Mouse (Mus musculus) MEL (cell line): ENCODE data around the gene Dis3l2. TPM values are rescaled to one million over a fixed set of nuclear protein-coding genes. Genes with fewer than 3 reads are reported as not detected.
A peak's percentile ranks its signal among the peaks of the same experiment; 100 is the strongest.

Experiments used
- DNase-seq: peaks from one replicate; pipeline ENCODE4 v3.0.0; 2011; ENCODE audit warnings: low read depth, low spot score
- H3K27ac ChIP-seq: 2 replicates; pipeline ENCODE4 v1.5.1; 2012; ENCODE audit warnings: low read depth, mild to moderate bottlenecking, control low read depth, low read length, moderate library complexity; ENCODE audit not compliant: control insufficient read depth
- H3K27me3 ChIP-seq, 2 experiments: fragments of 150-350 bp in 1 of 2; sonication (generic) in 1 of 2; 2 replicates each; pipeline ENCODE4 v1.6.1; 2012; ENCODE audit warnings: low read length in 2 of 2, mild to moderate bottlenecking in 2 of 2, improper control_type of control experiment in 1 of 2, moderate library complexity in 1 of 2; ENCODE audit not compliant: insufficient read depth in 2 of 2, control insufficient read depth in 1 of 2
- H3K36me3 ChIP-seq, 2 experiments: 2 replicates each; pipeline ENCODE4 v1.6.1; 2012 to 2014; ENCODE audit warnings: low read length in 2 of 2, improper control_type of control experiment in 1 of 2, inconsistent platforms in 1 of 2, mild to moderate bottlenecking in 1 of 2; ENCODE audit not compliant: insufficient read depth in 2 of 2, control insufficient read depth in 1 of 2
- H3K4me1 ChIP-seq, 2 experiments: fragments of 150-350 bp in 1 of 2; sonication (generic) in 1 of 2; 2 replicates each; pipeline ENCODE4 v1.6.1; 2012; ENCODE audit warnings: low read length in 2 of 2, improper control_type of control experiment in 1 of 2, mild to moderate bottlenecking in 1 of 2; ENCODE audit not compliant: insufficient read depth in 2 of 2, control insufficient read depth in 1 of 2
- H3K4me3 ChIP-seq, 2 experiments: fragments of 150-350 bp in 1 of 2; sonication (generic) in 1 of 2; 2 replicates each; pipeline ENCODE4 v1.5.1; 2012; ENCODE audit warnings: low read depth in 2 of 2, low read length in 2 of 2, mild to moderate bottlenecking in 2 of 2, moderate library complexity in 2 of 2, control low read depth in 1 of 2, improper control_type of control experiment in 1 of 2; ENCODE audit not compliant: control insufficient read depth in 1 of 2, insufficient read depth in 1 of 2
- H3K79me2 ChIP-seq: 2 replicates; pipeline ENCODE4 v1.6.1; 2012; ENCODE audit warnings: mild to moderate bottlenecking, low read length, moderate library complexity; ENCODE audit not compliant: control insufficient read depth, poor library complexity, insufficient read depth
- H3K9ac ChIP-seq: 2 replicates; pipeline ENCODE4 v1.6.1; 2012; ENCODE audit warnings: low read depth, mild to moderate bottlenecking, control low read depth, low read length, moderate library complexity; ENCODE audit not compliant: control insufficient read depth, poor library complexity, severe bottlenecking
- H3K9me3 ChIP-seq: fragments of 150-350 bp; sonication (generic); replicated peaks from 2 replicates; pipeline ENCODE4 v1.6.1; 2012; ENCODE audit warnings: mild to moderate bottlenecking, low read length, improper control_type of control experiment, moderate library complexity; ENCODE audit not compliant: insufficient read depth
- BHLHE40 ChIP-seq: IDR thresholded peaks from 2 replicates; pipeline ENCODE4 v1.6.1; 2012; ENCODE audit warnings: low read depth, mild to moderate bottlenecking, inconsistent platforms, low read length, improper control_type of control experiment, borderline replicate concordance
- CHD1 ChIP-seq: IDR thresholded peaks from 2 replicates; pipeline ENCODE4 v1.6.1; 2012; ENCODE audit warnings: low read depth, mild to moderate bottlenecking, inconsistent platforms, low read length, improper control_type of control experiment
- E2F4 ChIP-seq: IDR thresholded peaks from 2 replicates; pipeline ENCODE4 v1.6.1; 2011; ENCODE audit warnings: low read depth, low read length, improper control_type of control experiment, borderline replicate concordance
- ELF1 ChIP-seq: IDR thresholded peaks from 2 replicates; pipeline ENCODE4 v1.6.1; 2014; ENCODE audit warnings: low read depth, mild to moderate bottlenecking, inconsistent platforms, low read length, improper control_type of control experiment, moderate library complexity
- ETS1 ChIP-seq: IDR thresholded peaks from 2 replicates; pipeline ENCODE4 v1.6.1; 2012; ENCODE audit warnings: low read depth, mild to moderate bottlenecking, inconsistent platforms, low read length, improper control_type of control experiment, moderate library complexity
- GATA1 ChIP-seq: IDR thresholded peaks from 2 replicates; pipeline ENCODE4 v1.6.1; 2011; ENCODE audit warnings: low read depth, low read length, improper control_type of control experiment
- HCFC1 ChIP-seq: IDR thresholded peaks from 2 replicates; pipeline ENCODE4 v1.6.1; 2012; ENCODE audit warnings: low read depth, mild to moderate bottlenecking, inconsistent platforms, low read length, improper control_type of control experiment, moderate library complexity
- JUND ChIP-seq: IDR thresholded peaks from 2 replicates; pipeline ENCODE4 v1.6.1; 2011; ENCODE audit warnings: low read depth, mild to moderate bottlenecking, improper control_type of control experiment, low read length
- KAT2A ChIP-seq: conservative IDR thresholded peaks from 2 replicates; pipeline ENCODE4 v1.6.1; 2012; ENCODE audit warnings: low read depth, low read length, improper control_type of control experiment, inconsistent platforms
- MAZ ChIP-seq: IDR thresholded peaks from 2 replicates; pipeline ENCODE4 v1.6.1; 2012; ENCODE audit warnings: low read depth, mild to moderate bottlenecking, inconsistent platforms, low read length, improper control_type of control experiment
- MEF2A ChIP-seq: IDR thresholded peaks from 2 replicates; pipeline ENCODE4 v1.6.1; 2014; ENCODE audit warnings: low read depth, mild to moderate bottlenecking, inconsistent platforms, low read length, improper control_type of control experiment; ENCODE audit not compliant: poor library complexity, insufficient replicate concordance, severe bottlenecking; ENCODE audit errors: extremely low read depth
- MXI1 ChIP-seq: IDR thresholded peaks from 2 replicates; pipeline ENCODE4 v1.6.1; 2011; ENCODE audit warnings: mild to moderate bottlenecking, low read depth, low read length, improper control_type of control experiment
- MYB ChIP-seq: IDR thresholded peaks from 2 replicates; pipeline ENCODE4 v1.6.1; 2011; ENCODE audit warnings: mild to moderate bottlenecking, low read depth, low read length, improper control_type of control experiment
- NRF1 ChIP-seq: IDR thresholded peaks from 2 replicates; pipeline ENCODE4 v1.6.1; 2014; ENCODE audit warnings: low read depth, mild to moderate bottlenecking, inconsistent platforms, low read length, improper control_type of control experiment, moderate library complexity; ENCODE audit not compliant: poor library complexity, insufficient read depth, severe bottlenecking
- POLR2A ChIP-seq, 2 experiments: IDR thresholded peaks; 2 replicates each; pipeline ENCODE4 v1.6.1; 2011 to 2012; ENCODE audit warnings: low read length in 2 of 2, mild to moderate bottlenecking in 2 of 2, control low read depth in 1 of 2, improper control_type of control experiment in 1 of 2, low read depth in 1 of 2, moderate library complexity in 1 of 2; ENCODE audit not compliant: control insufficient read depth in 1 of 2, insufficient read depth in 1 of 2, poor library complexity in 1 of 2
- POLR2AphosphoS2 ChIP-seq: IDR thresholded peaks from 2 replicates; pipeline ENCODE4 v1.6.1; 2011; ENCODE audit warnings: low read length, improper control_type of control experiment
- POLR2AphosphoS5 ChIP-seq: IDR thresholded peaks from 2 replicates; pipeline ENCODE4 v1.6.1; 2012; ENCODE audit warnings: low read depth, borderline replicate concordance, mild to moderate bottlenecking, inconsistent platforms, low read length, moderate library complexity, mixed read lengths
- RAD21 ChIP-seq: IDR thresholded peaks from 2 replicates; pipeline ENCODE4 v1.6.1; 2011; ENCODE audit warnings: mild to moderate bottlenecking, low read depth, low read length, improper control_type of control experiment
- RCOR1 ChIP-seq: IDR thresholded peaks from 2 replicates; pipeline ENCODE4 v1.6.1; 2012; ENCODE audit warnings: low read depth, mild to moderate bottlenecking, inconsistent platforms, low read length, improper control_type of control experiment
- SIN3A ChIP-seq: IDR thresholded peaks from 2 replicates; pipeline ENCODE4 v1.6.1; 2012; ENCODE audit warnings: low read length, improper control_type of control experiment, inconsistent platforms
- SMC3 ChIP-seq: IDR thresholded peaks from 2 replicates; pipeline ENCODE4 v1.6.1; 2011; ENCODE audit warnings: low read depth, low read length, improper control_type of control experiment
- TAL1 ChIP-seq: IDR thresholded peaks from 2 replicates; pipeline ENCODE4 v1.6.1; 2012; ENCODE audit warnings: mild to moderate bottlenecking, inconsistent platforms, low read length, moderate library complexity, mixed read lengths
- TBP ChIP-seq: IDR thresholded peaks from 2 replicates; pipeline ENCODE4 v1.8.0; 2011; ENCODE audit warnings: low read depth, low read length, improper control_type of control experiment
- TCF12 ChIP-seq: IDR thresholded peaks from 2 replicates; pipeline ENCODE4 v1.6.1; 2014; ENCODE audit warnings: low read depth, mild to moderate bottlenecking, inconsistent platforms, low read length, improper control_type of control experiment, moderate library complexity
- USF1 ChIP-seq: IDR thresholded peaks from 2 replicates; pipeline ENCODE4 v1.6.1; 2014; ENCODE audit warnings: low read depth, mild to moderate bottlenecking, inconsistent platforms, low read length, improper control_type of control experiment, moderate library complexity
- USF2 ChIP-seq, 2 experiments: IDR thresholded peaks; 2 replicates each; pipeline ENCODE4 v1.6.1; 2011 to 2012; ENCODE audit warnings: improper control_type of control experiment in 2 of 2, low read length in 2 of 2, borderline replicate concordance in 1 of 2, inconsistent platforms in 1 of 2, low read depth in 1 of 2, mild to moderate bottlenecking in 1 of 2; ENCODE audit not compliant: insufficient read depth in 1 of 2
- ZC3H11A ChIP-seq: IDR thresholded peaks from 2 replicates; pipeline ENCODE4 v1.6.1; 2012; ENCODE audit warnings: low read depth, mild to moderate bottlenecking, inconsistent platforms, low read length, improper control_type of control experiment
- polyA plus RNA-seq, 2 experiments: library from polyadenylated mRNA; stranded (reverse) in 1 of 2; unstranded in 1 of 2; fragments of >175 nt in 1 of 2; fragments of >200 nt in 1 of 2; gene quantifications; 2 replicates each; pipeline versions ENCODE4 v1.2.1 to v1.2.4; 2012; ENCODE audit warnings: low replicate concordance in 2 of 2, low read depth in 1 of 2; ENCODE audit not compliant: insufficient read length in 2 of 2, insufficient read depth in 1 of 2, missing spikeins in 1 of 2
- total RNA-seq: library from RNA; depleted of rRNA; stranded (reverse); fragments of 300-350 nt; gene quantifications from 2 replicates; pipeline ENCODE4 v1.2.3, GENCODE M21; 2012

The Dis3l2 gene
- total and polyA plus RNA-seq, 3 experiments: 16.9 to 17.3 TPM; not detected in 1

DNA sequence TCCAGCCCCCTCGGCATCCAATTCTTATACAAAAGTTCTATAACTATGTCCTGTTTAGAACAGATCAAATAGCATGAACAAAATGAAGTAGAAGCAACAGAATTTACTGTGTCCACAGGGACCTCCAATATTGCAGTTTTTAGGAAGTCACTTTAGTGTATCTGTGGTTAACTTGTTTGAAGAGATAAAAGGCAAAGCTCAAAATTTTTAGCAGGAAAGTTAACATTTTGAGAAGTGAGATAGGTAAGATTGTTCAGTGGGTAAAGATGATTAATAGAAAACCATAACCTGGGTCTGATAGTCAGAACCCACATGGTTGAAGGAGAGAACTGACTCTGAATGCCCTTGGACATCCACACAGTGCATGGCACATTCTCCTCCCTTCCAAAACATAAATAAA lies 32.8 kb downstream of the Dis3l2 start (continued):
- TF ChIP-seq USF2 (IDR thresholded peaks at IDR 0.05; ENCODE audit: borderline replicate concordance in 1 of 2, insufficient read depth in 1 of 2, low read depth in 1 of 2, low read length in 2 of 2) (no peak), RCOR1 (peak; percentile 98)

DNA sequence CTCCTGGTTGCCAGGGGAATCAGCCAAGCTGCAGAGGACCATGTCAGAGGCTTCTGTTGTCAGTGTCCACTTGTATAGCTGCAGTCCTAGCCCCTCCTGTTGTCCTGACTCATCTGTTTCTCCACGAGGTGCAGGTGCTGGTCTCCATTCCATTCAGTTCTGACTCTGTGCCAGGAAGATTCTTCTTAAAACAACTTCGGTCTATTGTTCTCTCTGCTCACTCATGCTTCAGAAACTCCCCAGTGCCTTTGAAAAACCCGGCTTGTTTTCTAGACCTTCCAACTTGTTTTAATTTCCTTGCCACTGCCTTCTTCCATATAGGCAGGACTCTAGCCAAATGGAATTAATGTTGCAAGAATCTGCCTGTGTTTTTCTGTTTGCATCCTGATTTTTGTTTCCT lies 39.3 kb downstream of the Dis3l2 start:
- Histone ChIP-seq H3K36me3 (peaks cover 1 to 2% of the 10 kb centered on the region in 2 experiments; a peak in 3 of 4 replicates), H3K27me3 (no peaks in the 10 kb centered on the region), H3K9me3 (no peaks in the 10 kb centered on the region), H3K4me1 (peaks cover 0 to 4% of the 10 kb centered on the region in 2 experiments; a peak in 2 of 4 replicates), H3K4me3 (no peak overlapping the region), H3K79me2 (no peaks in the 10 kb centered on the region; the same call in 1 of the 2 replicates), H3K27ac (no peak overlapping the region), H3K9ac (no peak overlapping the region)
- no peak for DNase-seq
- TF ChIP-seq TCF12 (no peak), MXI1 (no peak), ELF1 (no peak), RCOR1 (no peak), BHLHE40 (no peak), MEF2A (no peak), CHD1 (no peak), ETS1 (no peak), MYB (no peak), RAD21 (no peak), SMC3 (no peak), POLR2AphosphoS5 (no peak), TBP (no peak), USF1 (no peak), SIN3A (no peak), MAZ (no peak)

- no peak for DNase-seq
- Histone ChIP-seq H3K9ac (no peak overlapping the region), H3K79me2 (no peaks in the 10 kb centered on the region), H3K4me3 (no peak overlapping the region), H3K36me3 (peaks cover 0 to 1% of the 10 kb centered on the region in 2 experiments; a peak in 3 of 4 replicates), H3K4me1 (no peaks in the 10 kb centered on the region), H3K27me3 (no peaks in the 10 kb centered on the region), H3K27ac (no peak overlapping the region), H3K9me3 (no peaks in the 10 kb centered on the region)
- TF ChIP-seq KAT2A (no peak), POLR2A (IDR thresholded peaks at IDR 0.05; ENCODE audit: control insufficient read depth in 1 of 2, insufficient read depth in 1 of 2, low read depth in 1 of 2, low read length in 2 of 2, poor library complexity in 1 of 2) (no peak), E2F4 (no peak), JUND (no peak), HCFC1 (no peak), ZC3H11A (no peak), MEF2A (no peak), NRF1 (no peak), TAL1 (no peak), RAD21 (no peak), POLR2AphosphoS2 (no peak), MAZ (no peak), USF1 (no peak), GATA1 (no peak), SIN3A (no peak), TBP (no peak)
Observed at GRCm38 (mm10) chr1:86747034-86747433, 43.4 kb downstream of the Dis3l2 start.
